Mouse (Mus musculus): ENCODE results near the gene Cxcl12. TPM values are rescaled to one million over a fixed set of nuclear protein-coding genes. Genes with fewer than 3 reads are reported as not detected.
A peak's percentile ranks its signal among the peaks of the same experiment; 100 is the strongest.

Cxcl12 gene
- polyA plus RNA-seq, 1 experiment from 2014 or later: 8.7 TPM

DNA sequence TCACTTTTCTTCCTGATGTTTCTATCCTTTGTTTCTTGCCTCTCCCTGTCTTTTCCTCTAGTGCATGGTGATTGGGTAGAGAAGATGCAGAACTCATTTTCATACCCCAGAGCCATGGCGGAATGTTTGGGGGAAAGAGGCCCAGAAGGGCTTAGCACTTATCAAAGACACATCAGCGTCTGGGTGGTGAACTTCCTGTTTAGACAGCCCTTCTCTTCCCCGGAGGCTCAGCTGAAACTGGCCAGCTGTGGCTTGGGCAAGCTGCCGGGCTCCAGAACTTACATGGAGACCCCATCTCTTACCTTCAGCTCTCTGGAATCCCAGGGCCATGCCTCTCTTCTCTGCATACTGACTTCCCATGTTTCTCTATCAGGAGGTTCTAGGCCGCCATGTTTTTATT is 32.6 kb downstream of the Cxcl12 start:
- CTCF ChIA-PET: interaction anchor here (1.4 kb wide), 1 partner anchor 10 kb away, joined by 3 read pairs; no protein-coding TSS in a partner anchor
- DNase-seq (ENCODE audit: low read depth, low spot score) (no peak), ATAC-seq (no peak)
- no peak for TF ChIP-seq CTCF (IDR thresholded peaks at IDR 0.05)
- H3K27me3 ChIP-seq: no peaks in the 10 kb centered on the region
- POLR2A ChIA-PET: no interaction called here
- in situ Hi-C loops (cut with MboI; ENCODE audit: low pct_unique_long_range_greater_than_20kb): no loop called here

DNA sequence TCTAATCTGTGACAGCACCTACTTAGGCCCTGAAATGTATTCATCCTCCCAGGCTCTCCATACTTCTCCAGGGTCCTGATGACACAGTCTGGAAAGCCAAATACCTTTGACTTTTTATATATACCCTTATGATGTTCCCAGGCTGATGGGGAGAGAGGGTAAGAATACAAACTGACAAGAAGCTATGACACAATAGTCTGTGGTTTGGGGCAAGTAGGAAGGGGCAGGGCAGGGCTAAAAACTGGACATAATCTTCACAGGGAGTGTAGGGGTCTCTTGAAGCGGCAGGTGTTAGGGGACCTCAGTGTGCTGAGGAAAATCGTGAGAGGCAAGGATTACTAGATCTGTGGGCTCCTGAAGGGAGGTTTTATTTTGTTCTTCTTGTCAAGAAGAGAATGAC is 33.1 kb downstream of the Cxcl12 start:
- ChIA-PET CTCF (no interaction called here), POLR2A (no interaction called here)
- no peak for DNase-seq (ENCODE audit: low read depth, low spot score)
- H3K27me3 ChIP-seq: no peaks in the 10 kb centered on the region
- ATAC-seq: no peak
- no peak for TF ChIP-seq CTCF (IDR thresholded peaks at IDR 0.05)
- in situ Hi-C loops (cut with MboI; ENCODE audit: low pct_unique_long_range_greater_than_20kb): no loop called here

DNA sequence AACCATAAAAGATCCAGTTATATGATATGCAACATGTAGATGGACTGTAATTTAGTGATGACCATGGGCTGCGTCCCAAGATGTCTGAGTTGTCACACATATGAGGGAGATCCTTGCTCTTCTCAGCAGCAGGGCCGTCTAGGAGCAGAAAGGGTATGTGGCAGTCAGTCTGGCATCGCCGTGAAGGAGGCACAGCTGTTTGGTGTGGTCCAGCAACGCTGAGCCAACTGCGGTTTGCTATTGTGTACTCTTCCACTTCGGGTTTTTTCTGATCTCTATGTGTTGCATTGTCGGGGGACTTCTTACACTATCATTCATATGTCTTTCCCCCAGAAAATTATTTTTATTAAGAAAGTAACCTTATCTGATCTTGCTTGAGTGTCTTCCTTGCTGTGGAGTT is 33.5 kb downstream of the Cxcl12 start:
- in situ Hi-C loops (cut with MboI; ENCODE audit: low pct_unique_long_range_greater_than_20kb): no loop called here
- no peak for TF ChIP-seq CTCF (IDR thresholded peaks at IDR 0.05)
- H3K27me3 ChIP-seq: no peaks in the 10 kb centered on the region
- ATAC-seq (no peak), DNase-seq (ENCODE audit: low read depth, low spot score) (no peak)
- ChIA-PET CTCF (no interaction called here), POLR2A (no interaction called here)

- POLR2A ChIA-PET: no interaction called here
- no peaks in the 10 kb centered on the region for H3K27me3 ChIP-seq
- CTCF ChIA-PET: interaction anchor here (1.1 kb wide), 1 partner anchor 29 kb away, joined by 3 read pairs; no protein-coding TSS in a partner anchor
- in situ Hi-C loops (cut with MboI; ENCODE audit: low pct_unique_long_range_greater_than_20kb): no loop called here
- no peak for TF ChIP-seq CTCF (IDR thresholded peaks at IDR 0.05)
- peak; percentile 60 for ATAC-seq
- DNase-seq (ENCODE audit: low read depth, low spot score): peak; percentile 51
Observed at GRCm38 (mm10) chr6:117202856-117203400, 34.6 kb downstream of the Cxcl12 start.

- ATAC-seq: no peak
- in situ Hi-C loops (cut with MboI; ENCODE audit: low pct_unique_long_range_greater_than_20kb): no loop called here
- ChIA-PET CTCF (interaction anchor here (1.1 kb wide), 1 partner anchor 30 kb away, joined by 3 read pairs; no protein-coding TSS in a partner anchor), POLR2A (no interaction called here)
- no peaks in the 10 kb centered on the region for H3K27me3 ChIP-seq
- peak; percentile 37 for DNase-seq (ENCODE audit: low read depth, low spot score)
- no peak for TF ChIP-seq CTCF (IDR thresholded peaks at IDR 0.05)
Observed at GRCm38 (mm10) chr6:117204112-117204511, 35.8 kb downstream of the Cxcl12 start.

DNA sequence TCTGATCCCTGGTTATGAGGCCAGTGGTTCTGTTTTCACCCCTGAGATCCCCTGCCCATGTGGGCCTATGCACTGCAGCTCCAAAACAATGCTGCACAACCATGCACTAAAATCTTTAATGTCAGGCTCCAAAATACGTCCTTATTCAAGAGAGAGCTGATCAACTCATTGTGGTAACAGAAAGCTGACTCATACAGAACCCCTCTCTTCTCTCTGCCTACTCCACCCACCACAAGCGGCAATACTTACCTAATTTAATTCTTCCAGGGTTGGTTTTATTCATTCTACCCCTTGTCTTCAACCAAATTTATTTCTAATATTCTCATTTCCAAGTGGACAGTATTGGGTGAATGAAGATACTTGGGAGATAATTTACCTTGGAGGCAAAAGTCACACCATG is 38.5 kb downstream of the Cxcl12 start:
- H3K27me3 ChIP-seq: no peaks in the 10 kb centered on the region
- ChIA-PET CTCF (interaction anchor here (0.6 to 1.3 kb wide), 3 partner anchors 24 to 415 kb away, joined by 3 read pairs; no protein-coding TSS in a partner anchor), POLR2A (interaction anchor here (0.7 kb wide), 1 partner anchor 24 kb away, joined by 4 read pairs; no protein-coding TSS in a partner anchor)
- DNase-seq (ENCODE audit: low read depth, low spot score) (no peak), ATAC-seq (no peak)
- TF ChIP-seq CTCF (IDR thresholded peaks at IDR 0.05): no peak
- in situ Hi-C loops (cut with MboI; ENCODE audit: low pct_unique_long_range_greater_than_20kb): no loop called here

- TF ChIP-seq CTCF (IDR thresholded peaks at IDR 0.05): no peak
- CTCF ChIA-PET: interaction anchor here (0.6 to 1.3 kb wide), 3 partner anchors 25 to 414 kb away, joined by 3 read pairs; no protein-coding TSS in a partner anchor
- in situ Hi-C loops (cut with MboI; ENCODE audit: low pct_unique_long_range_greater_than_20kb): no loop called here
- ATAC-seq: peak; percentile 84
- peak; percentile 61 for DNase-seq (ENCODE audit: low read depth, low spot score)
- no peaks in the 10 kb centered on the region for H3K27me3 ChIP-seq
- POLR2A ChIA-PET: no interaction called here
Observed at GRCm38 (mm10) chr6:117207289-117207688, 39.0 kb downstream of the Cxcl12 start.

DNA sequence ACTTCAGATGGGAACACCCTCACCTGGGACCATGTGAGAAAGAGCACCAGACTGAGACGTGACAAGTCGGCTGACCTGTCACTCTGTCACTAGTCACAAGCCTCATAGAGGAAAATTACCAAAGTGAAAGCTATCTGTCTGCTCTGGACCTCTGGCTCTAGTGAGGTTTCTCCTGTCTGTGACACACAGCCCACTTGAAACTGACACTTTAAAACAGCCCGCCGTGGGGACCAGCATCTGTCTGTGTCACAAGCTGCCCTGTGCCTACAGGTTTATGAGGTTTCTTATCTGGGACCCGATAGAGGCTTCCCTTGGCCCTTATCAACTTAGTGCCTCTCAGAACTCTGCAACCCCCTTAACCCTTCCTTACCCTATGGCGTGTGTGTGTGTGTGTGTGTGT is 41.8 kb downstream of the Cxcl12 start:
- in situ Hi-C loops (cut with MboI; ENCODE audit: low pct_unique_long_range_greater_than_20kb): no loop called here
- H3K27me3 ChIP-seq: no peaks in the 10 kb centered on the region
- ChIA-PET CTCF (no interaction called here), POLR2A (no interaction called here)
- TF ChIP-seq CTCF (IDR thresholded peaks at IDR 0.05): no peak
- DNase-seq (ENCODE audit: low read depth, low spot score): no peak
- ATAC-seq: no peak

GRCm38 (mm10) chr6:117210536-117210935 is 42.2 kb downstream of the Cxcl12 start:
- ATAC-seq: no peak
- no peak for DNase-seq (ENCODE audit: low read depth, low spot score)
- TF ChIP-seq CTCF (IDR thresholded peaks at IDR 0.05): no peak
- POLR2A ChIA-PET: no interaction called here
- CTCF ChIA-PET: no interaction called here
- no peaks in the 10 kb centered on the region for H3K27me3 ChIP-seq
- in situ Hi-C loops (cut with MboI; ENCODE audit: low pct_unique_long_range_greater_than_20kb): no loop called here

GRCm38 (mm10) chr6:117214506-117214905 is 46.2 kb downstream of the Cxcl12 start:
- TF ChIP-seq CTCF (IDR thresholded peaks at IDR 0.05): no peak
- ChIA-PET CTCF (no interaction called here), POLR2A (no interaction called here)
- H3K27me3 ChIP-seq: no peaks in the 10 kb centered on the region
- in situ Hi-C loops (cut with MboI; ENCODE audit: low pct_unique_long_range_greater_than_20kb): no loop called here
- no peak for DNase-seq (ENCODE audit: low read depth, low spot score)
- no peak for ATAC-seq

DNA sequence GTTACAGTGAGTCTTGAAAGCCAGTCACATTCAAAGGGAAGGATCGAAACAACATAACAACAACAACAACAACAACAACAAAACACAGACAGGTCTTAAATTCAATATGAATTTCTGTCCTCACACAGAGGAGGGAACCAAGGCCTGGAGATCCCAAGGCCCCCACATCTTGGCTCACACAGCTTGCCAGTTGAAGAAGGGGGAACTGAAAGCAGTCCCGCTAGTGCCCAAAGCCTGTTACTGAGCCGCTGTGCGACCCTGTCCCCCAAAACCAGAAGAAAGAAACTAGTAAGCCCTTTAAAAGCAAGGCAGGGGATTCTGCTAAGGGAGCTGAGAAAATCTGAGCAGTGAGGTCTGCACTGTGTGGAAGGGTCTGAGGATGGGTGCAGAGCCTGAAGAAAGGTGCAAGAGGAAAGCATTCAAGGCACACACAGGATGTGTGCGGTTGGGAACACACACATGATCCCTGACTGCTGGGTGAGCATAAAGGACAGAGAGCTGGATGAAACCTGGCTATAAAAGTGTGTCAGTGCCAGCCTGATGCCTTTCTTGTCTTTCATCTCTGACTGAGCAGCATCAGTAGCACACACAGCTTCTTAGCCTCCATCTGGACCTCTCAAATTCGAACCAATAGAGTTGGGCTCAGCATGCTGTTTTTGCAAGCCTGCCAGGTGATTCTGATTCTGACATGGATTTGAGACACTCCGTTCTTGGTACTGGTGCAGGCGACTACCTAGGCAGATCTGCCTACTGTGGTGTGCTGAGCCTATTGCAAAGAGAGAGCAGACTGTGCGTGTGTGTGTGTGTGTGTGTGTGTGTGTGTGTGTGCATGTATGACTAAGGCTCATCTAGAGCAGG is 50.3 kb downstream of the Cxcl12 start:
- ChIA-PET POLR2A (interaction anchor here (0.7 kb wide), 1 partner anchor 25 kb away, joined by 4 read pairs; no protein-coding TSS in a partner anchor), CTCF (interaction anchor here (0.7 kb wide), 1 partner anchor 45 kb away, joined by 3 read pairs; no protein-coding TSS in a partner anchor)
- DNase-seq (ENCODE audit: low read depth, low spot score) (no peak), ATAC-seq (no peak)
- no peaks in the 10 kb centered on the region for H3K27me3 ChIP-seq
- in situ Hi-C loops (cut with MboI; ENCODE audit: low pct_unique_long_range_greater_than_20kb): no loop called here
- no peak for TF ChIP-seq CTCF (IDR thresholded peaks at IDR 0.05)
